Mouse (Mus musculus) thymus, adult 2 months (tissue): ENCODE results near the gene Dnajc11. TPM values are rescaled to one million over a fixed set of nuclear protein-coding genes. Genes with fewer than 3 reads are reported as not detected.

Experiments used
- DNase-seq: peaks from one replicate; pipeline ENCODE4 v3.0.0; 2021
- H3K27ac ChIP-seq: fragments of 200-500 bp; 2 replicates; pipeline ENCODE4 v1.5.1; 2012; ENCODE audit warnings: low read length, control low read depth; ENCODE audit not compliant: control insufficient read depth, insufficient read depth
- H3K27me3 ChIP-seq: fragments of 200-500 bp; 2 replicates; pipeline ENCODE4 v1.6.1; 2012; ENCODE audit warnings: mild to moderate bottlenecking, low read length, moderate library complexity, mixed read lengths; ENCODE audit not compliant: control insufficient read depth, insufficient read depth
- H3K36me3 ChIP-seq: fragments of 200-500 bp; 2 replicates; pipeline ENCODE4 v1.6.1; 2012; ENCODE audit warnings: mild to moderate bottlenecking, low read length, moderate library complexity; ENCODE audit not compliant: control insufficient read depth, insufficient read depth
- H3K4me1 ChIP-seq: fragments of 200-500 bp; replicated peaks from 2 replicates; pipeline ENCODE4 v1.6.1; 2012; ENCODE audit warnings: low read length; ENCODE audit not compliant: control insufficient read depth, insufficient read depth
- H3K4me3 ChIP-seq: fragments of 200-500 bp; 2 replicates; pipeline ENCODE4 v1.5.1; 2012; ENCODE audit warnings: mild to moderate bottlenecking, low read length, control low read depth, moderate library complexity; ENCODE audit not compliant: control insufficient read depth, insufficient read depth
- CTCF ChIP-seq: fragments of 200-500 bp; IDR thresholded peaks from 2 replicates; pipeline ENCODE4 v1.5.1; 2012; ENCODE audit warnings: mild to moderate bottlenecking, control low read depth, low read length, moderate library complexity, borderline replicate concordance; ENCODE audit not compliant: control insufficient read depth, poor library complexity, insufficient read depth; ENCODE audit errors: extremely low read depth
- POLR2A ChIP-seq: fragments of 200-500 bp; IDR thresholded peaks from 2 replicates; pipeline ENCODE4 v1.6.1; 2012; ENCODE audit warnings: mild to moderate bottlenecking, low read length, control low read depth, moderate library complexity; ENCODE audit not compliant: control insufficient read depth, poor library complexity, insufficient read depth; ENCODE audit errors: extremely low read depth
- WGBS: fragments of 180-500 bp; shearing (Covaris S2); methylation state at CpG from one replicate; pipeline ENCODE4 v1.1.7; 2018; 5-methylcytosine and 5-hydroxymethylcytosine counted together
- polyA plus RNA-seq: library from polyadenylated mRNA; depleted of rRNA; stranded (reverse); fragments of >200 nt; gene quantifications from 2 replicates; pipeline ENCODE4 v1.2.3, GENCODE M21; 2012; rRNA removed

Dnajc11 gene
- polyA plus RNA-seq, 1 experiment, result 61.4 TPM

GRCm38 (mm10) chr4:152029997-152030396 is 96.5 kb downstream of the Dnajc11 start:
- 85% methylated on average over 4 of the region's 4 CpGs for WGBS
- no peaks in the 10 kb centered on the region for H3K36me3 ChIP-seq
- no peak for DNase-seq

More at GRCm38 (mm10) chr4:152029997-152030396, 96.5 kb downstream of the Dnajc11 start:
- Histone ChIP-seq H3K27me3 (no peaks in the 10 kb centered on the region), H3K27ac (no peak overlapping the region), H3K4me1 (peaks cover 21% of the 10 kb centered on the region), H3K4me3 (no peak overlapping the region)
- TF ChIP-seq POLR2A (no peak), CTCF (no peak)

Other genes starting within 250 kb of the Dnajc11 start
- gene Camta1, start 71.8 kb upstream of the Dnajc11 start, polyA plus RNA-seq, result 23.6 and 27.1 TPM in 2 replicates
- 71.0 and 72.0 TPM in 2 replicates for gene Thap3, start 55.3 kb downstream of the Dnajc11 start, polyA plus RNA-seq
- gene Phf13, start 62.6 kb downstream of the Dnajc11 start, polyA plus RNA-seq, result 9.6 and 11.4 TPM in 2 replicates
- 33.8 and 41.5 TPM in 2 replicates for gene Klhl21, start 75.1 kb downstream of the Dnajc11 start, polyA plus RNA-seq
- gene Zbtb48, start 94.0 kb downstream of the Dnajc11 start, polyA plus RNA-seq, result 27.4 and 31.2 TPM in 2 replicates
- gene Tas1r1, start 104.9 kb downstream of the Dnajc11 start, polyA plus RNA-seq, result 0.34 and 0.40 TPM in 2 replicates
- 40.5 and 48.6 TPM in 2 replicates for gene Nol9, start 105.6 kb downstream of the Dnajc11 start, polyA plus RNA-seq
- 21.5 and 22.0 TPM in 2 replicates for gene Plekhg5, start 138.8 kb downstream of the Dnajc11 start, polyA plus RNA-seq
- 19.9 and 20.6 TPM in 2 replicates for gene Tnfrsf25, start 182.2 kb downstream of the Dnajc11 start, polyA plus RNA-seq
- 5.7 and 6.5 TPM in 2 replicates for gene Espn, start 218.7 kb downstream of the Dnajc11 start, polyA plus RNA-seq
- gene Hes2, start 225.2 kb downstream of the Dnajc11 start, polyA plus RNA-seq, result 0.07 and 0.20 TPM in 2 replicates
- gene Acot7, start 244.4 kb downstream of the Dnajc11 start, polyA plus RNA-seq, result 56.6 and 80.8 TPM in 2 replicates